Mouse (Mus musculus) kidney, postnatal 36 days (tissue): ENCODE results near the gene Stip1.

Experiments used
- DNase-seq, 2 experiments: peaks; one replicate each; pipeline ENCODE4 v3.0.0; 2021 to 2022; ENCODE audit warnings: mixed read lengths in 2 of 2

Gene Stip1

GRCm38 (mm10) chr19:6981465-6981864 lies 58.3 kb downstream of the Stip1 start:
- no peak for DNase-seq

- peak; percentile 99 for DNase-seq
Observed at GRCm38 (mm10) chr19:6980381-6981093, 59.2 kb downstream of the Stip1 start, which contains the start of gene Fkbp2. Fkbp2 (minus strand) TSS chr19:6980501.

- peak; percentile 100 for DNase-seq
Observed at GRCm38 (mm10) chr19:6979486-6980380, 60.0 kb downstream of the Stip1 start.

- peak in 1 of 2 experiments; percentile 42 for DNase-seq
Observed at GRCm38 (mm10) chr19:6979001-6979479, 60.7 kb downstream of the Stip1 start.

GRCm38 (mm10) chr19:6978639-6978974 lies 61.2 kb downstream of the Stip1 start:
- DNase-seq, result no peak

GRCm38 (mm10) chr19:6977759-6978638 lies 61.8 kb downstream of the Stip1 start:
- DNase-seq, result no peak

GRCm38 (mm10) chr19:6975537-6976521 lies 63.9 kb downstream of the Stip1 start, which contains the start of gene Plcb3:
Plcb3 (minus strand) TSS chr19:6976470.
- peak; percentile 65 to 67 for DNase-seq

GRCm38 (mm10) chr19:6974211-6975205 lies 65.3 kb downstream of the Stip1 start, which contains the start of gene Ppp1r14b:
Ppp1r14b (plus strand) TSS chr19:6974968.
- DNase-seq, result peak; percentile 82 to 92

GRCm38 (mm10) chr19:6973581-6974190 lies 66.1 kb downstream of the Stip1 start:
- no peak for DNase-seq

GRCm38 (mm10) chr19:6972247-6972917 lies 67.4 kb downstream of the Stip1 start:
- no peak for DNase-seq

- DNase-seq, result no peak
Observed at GRCm38 (mm10) chr19:6971644-6972043, 68.1 kb downstream of the Stip1 start.
